Mouse (Mus musculus): ENCODE results near the gene Psmd9. TPM values are rescaled to one million over a fixed set of nuclear protein-coding genes. Genes with fewer than 3 reads are reported as not detected.

Gene Psmd9
- polyA plus RNA-seq, 1 experiment from 2014 or later: 71.5 TPM

- Histone ChIP-seq H3K4me1 (peaks cover 7% of the 10 kb centered on the region), H3K9ac (no peak overlapping the region), H3K27ac (no peak overlapping the region), H3K36me3 (replicated peaks) (no peaks in the 10 kb centered on the region), H3K27me3 (replicated peaks) (no peaks in the 10 kb centered on the region), H3K9me3 (no peaks in the 10 kb centered on the region), H3K4me3 (no peak overlapping the region), H3K4me2 (no peak overlapping the region)
- 81% methylated on average over 9 of the region's 9 CpGs for WGBS
- no peak for ATAC-seq (replicated peaks)
Observed at GRCm38 (mm10) chr5:123281336-123282136, 112.3 kb downstream of the Psmd9 start.

- Histone ChIP-seq H3K4me1 (no peaks in the 10 kb centered on the region), H3K27ac (no peak overlapping the region), H3K9me3 (no peaks in the 10 kb centered on the region), H3K4me2 (no peak overlapping the region), H3K27me3 (replicated peaks) (no peaks in the 10 kb centered on the region), H3K4me3 (no peak overlapping the region), H3K36me3 (replicated peaks) (no peaks in the 10 kb centered on the region), H3K9ac (no peak overlapping the region)
- 41% methylated on average over 8 of the region's 8 CpGs for WGBS
- 0 out of 2 replicates have a peak, but pooled peaks have one; percentile 52 for ATAC-seq (replicated peaks)
Observed at GRCm38 (mm10) chr5:123285174-123285573, 116.0 kb downstream of the Psmd9 start.

DNA sequence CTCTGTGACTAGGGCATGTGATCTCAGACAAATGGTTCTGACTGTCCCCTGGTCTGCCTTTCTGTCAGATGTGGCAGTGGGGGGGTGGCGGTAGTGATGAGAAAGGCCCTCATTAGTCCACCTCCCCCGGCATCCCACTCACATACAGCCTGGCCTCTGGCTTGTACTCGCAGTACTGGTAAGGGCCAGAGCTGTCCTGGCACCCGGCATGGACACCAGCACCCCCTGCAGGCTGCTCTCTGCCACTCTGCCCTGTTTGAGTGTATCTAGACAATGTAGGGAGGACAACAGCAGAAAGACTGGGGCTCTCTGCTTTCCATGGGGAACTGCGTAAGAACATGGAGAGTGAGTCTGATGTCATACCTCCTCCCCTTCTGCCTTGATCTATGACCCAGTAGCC, 118.9 kb downstream of the Psmd9 start:
- Histone ChIP-seq H3K4me2 (no peak overlapping the region), H3K27me3 (replicated peaks) (no peaks in the 10 kb centered on the region), H3K4me1 (no peaks in the 10 kb centered on the region), H3K9me3 (no peaks in the 10 kb centered on the region), H3K27ac (no peak overlapping the region), H3K9ac (no peak overlapping the region), H3K4me3 (no peak overlapping the region), H3K36me3 (replicated peaks) (no peaks in the 10 kb centered on the region)
- WGBS: 88% methylated on average over 5 of the region's 5 CpGs
- ATAC-seq (replicated peaks): no peak

DNA sequence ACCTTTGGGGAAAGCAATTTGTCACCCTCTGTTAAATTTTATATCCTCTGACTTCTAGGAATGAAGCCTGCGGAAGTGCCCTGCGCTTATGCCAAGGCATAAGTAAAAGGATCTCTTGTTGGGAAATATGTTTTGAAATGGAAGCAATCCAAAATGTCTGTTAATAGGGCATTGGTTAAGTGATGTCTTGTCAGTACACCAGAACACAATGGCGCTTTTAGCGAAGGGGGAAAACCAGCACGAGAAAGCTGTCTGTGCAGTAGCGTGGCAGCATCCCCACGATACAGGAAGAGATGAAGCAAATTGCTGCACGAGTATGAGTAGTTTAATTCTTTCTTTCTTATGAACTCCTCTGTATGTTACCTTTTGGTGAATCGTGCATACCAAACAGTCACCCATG, 125.4 kb downstream of the Psmd9 start:
- no peak for ATAC-seq (replicated peaks)
- WGBS: 72% methylated on average over 9 of the region's 9 CpGs
- Histone ChIP-seq H3K9me3 (no peaks in the 10 kb centered on the region), H3K4me3 (no peak overlapping the region), H3K9ac (no peak overlapping the region), H3K4me1 (no peaks in the 10 kb centered on the region), H3K27me3 (replicated peaks) (no peaks in the 10 kb centered on the region), H3K36me3 (replicated peaks) (no peaks in the 10 kb centered on the region), H3K27ac (no peak overlapping the region), H3K4me2 (no peak overlapping the region)

DNA sequence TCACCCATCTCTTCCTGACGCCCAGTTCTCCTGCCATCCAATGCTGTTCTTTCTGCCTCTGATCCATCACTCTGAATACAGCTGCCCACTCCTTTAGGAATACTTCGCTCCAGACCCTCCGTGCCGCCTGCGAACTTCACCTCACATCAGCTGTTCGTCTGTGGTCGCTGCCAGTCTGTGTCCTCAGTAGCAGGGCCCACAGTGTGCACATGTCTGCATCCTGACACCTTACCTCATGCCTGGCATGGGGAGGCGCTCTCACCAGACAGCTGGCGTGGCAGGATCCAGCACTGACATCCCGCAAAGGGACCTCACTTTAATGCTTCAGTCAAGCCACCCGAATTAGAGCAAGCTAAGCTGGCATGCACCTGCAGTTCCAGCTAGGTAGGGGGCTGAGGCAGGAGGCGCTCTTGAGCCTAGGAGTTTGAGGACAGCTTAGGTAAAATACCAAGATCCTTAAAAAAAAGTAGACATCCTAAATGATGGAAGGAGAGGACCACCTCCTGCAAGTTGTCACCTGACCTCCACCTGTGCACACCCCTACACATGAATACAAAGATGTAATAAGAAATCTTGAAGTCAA, 127.1 kb downstream of the Psmd9 start:
- no peaks in the 10 kb centered on the region for H3K4me1 ChIP-seq
- H3K27ac ChIP-seq: no peak overlapping the region
- no peak overlapping the region for H3K9ac ChIP-seq
- no peaks in the 10 kb centered on the region for H3K9me3 ChIP-seq
- no peaks in the 10 kb centered on the region for H3K36me3 ChIP-seq (replicated peaks)
- H3K4me2 ChIP-seq: no peak overlapping the region
- ATAC-seq (replicated peaks): no peak
- H3K4me3 ChIP-seq: no peak overlapping the region
- H3K27me3 ChIP-seq (replicated peaks): no peaks in the 10 kb centered on the region
- 71% methylated on average over 12 of the region's 12 CpGs for WGBS

DNA sequence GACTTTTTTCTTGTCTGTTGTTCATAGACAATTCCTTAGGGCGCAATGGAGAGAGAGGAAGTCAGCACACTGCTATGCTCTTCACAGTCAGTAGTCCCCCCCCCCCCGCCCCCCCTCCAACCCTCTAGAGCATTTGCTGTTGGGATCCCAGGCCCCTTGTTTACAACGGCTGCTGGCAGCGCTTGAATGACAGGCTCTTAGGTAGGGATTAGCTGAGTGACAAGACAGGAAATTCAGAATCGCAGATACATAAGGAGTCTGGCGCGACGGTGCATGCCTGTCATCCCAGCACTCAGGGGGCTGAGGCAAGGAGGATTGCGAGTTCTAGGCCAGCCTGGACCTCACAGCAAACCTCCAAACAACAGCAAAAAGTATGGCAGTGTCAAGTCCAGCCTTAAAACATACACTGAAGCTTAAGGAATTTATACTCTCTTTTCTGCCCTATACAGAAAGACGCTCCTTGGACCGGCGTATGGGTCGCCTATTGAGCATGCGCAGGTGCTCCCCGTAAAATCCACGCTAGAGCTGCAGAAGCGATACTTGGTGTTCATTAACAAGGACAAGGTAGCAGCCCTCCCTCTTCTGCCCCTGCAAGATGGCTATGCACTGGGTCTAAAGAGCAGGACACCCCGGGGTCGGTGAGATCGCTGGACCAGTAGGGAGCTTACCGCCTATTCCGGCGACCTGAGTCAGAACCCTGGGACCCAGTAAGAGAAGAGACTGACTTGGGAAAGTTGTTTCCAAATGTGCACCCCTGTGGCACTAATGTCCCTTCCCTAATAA, 128.0 kb downstream of the Psmd9 start:
- 59% methylated on average over 21 of the region's 23 CpGs for WGBS

DNA sequence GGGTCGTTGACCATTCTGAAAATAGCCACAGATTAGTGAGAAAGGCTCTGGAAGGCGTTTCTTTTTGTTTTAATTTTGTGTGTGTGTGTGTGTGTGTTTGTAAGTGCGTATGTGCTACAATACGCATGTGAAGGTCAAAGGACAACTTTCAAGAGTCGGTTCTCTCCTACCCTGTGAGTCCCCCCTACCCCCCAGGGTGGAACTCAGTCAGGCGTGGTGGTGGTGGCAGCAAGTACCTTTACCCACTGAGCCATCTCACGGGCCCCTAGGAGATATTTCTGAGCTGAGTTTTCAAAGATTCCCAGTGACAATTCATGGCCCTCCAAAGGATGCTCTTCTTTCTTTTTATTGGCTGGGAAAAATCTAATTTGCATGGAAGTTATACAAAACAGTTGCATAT, 128.6 kb downstream of the Psmd9 start:
- 83% methylated on average over 7 of the region's 7 CpGs for WGBS
- no peaks in the 10 kb centered on the region for H3K27me3 ChIP-seq (replicated peaks)
- H3K36me3 ChIP-seq (replicated peaks): no peaks in the 10 kb centered on the region
- H3K4me1 ChIP-seq: peaks cover 10% of the 10 kb centered on the region; the same call in 1 of the 2 replicates
- no peak overlapping the region for H3K4me2 ChIP-seq
- H3K9ac ChIP-seq: no peak overlapping the region
- no peak for ATAC-seq (replicated peaks)
- H3K9me3 ChIP-seq: no peaks in the 10 kb centered on the region
- H3K27ac ChIP-seq: no peak overlapping the region
- H3K4me3 ChIP-seq: no peak overlapping the region

More for the DNA sequence above, 128.0 kb downstream of the Psmd9 start:
- H3K27me3 ChIP-seq (replicated peaks): no peaks in the 10 kb centered on the region
- no peak for ATAC-seq (replicated peaks)
- no peak overlapping the region for H3K4me3 ChIP-seq
- H3K36me3 ChIP-seq (replicated peaks): no peaks in the 10 kb centered on the region
- peaks cover 5% of the 10 kb centered on the region; the same call in 1 of the 2 replicates for H3K4me1 ChIP-seq
- no peak overlapping the region for H3K9ac ChIP-seq
- H3K27ac ChIP-seq: no peak overlapping the region
- no peaks in the 10 kb centered on the region for H3K9me3 ChIP-seq
- H3K4me2 ChIP-seq: no peak overlapping the region

- Histone ChIP-seq H3K4me3 (no peak overlapping the region), H3K36me3 (replicated peaks) (no peaks in the 10 kb centered on the region), H3K4me2 (no peak overlapping the region), H3K4me1 (peaks cover 10% of the 10 kb centered on the region; the same call in 1 of the 2 replicates), H3K27ac (no peak overlapping the region), H3K9me3 (no peaks in the 10 kb centered on the region), H3K9ac (no peak overlapping the region), H3K27me3 (replicated peaks) (no peaks in the 10 kb centered on the region)
- WGBS: 92% methylated on average over 6 of the region's 6 CpGs
- ATAC-seq (replicated peaks): no peak
Observed at GRCm38 (mm10) chr5:123298526-123298925, 129.3 kb downstream of the Psmd9 start.

Other genes starting within 250 kb of the Psmd9 start
- 115 and 123 TPM in 2 replicates for gene Kdm2b, start 179.6 kb upstream of the Psmd9 start, polyA plus RNA-seq (2015; fragmentation: Nextera tagmentation; extraction: Ambion mirVana)
- 11.6 and 13.6 TPM in 2 replicates for gene Orai1, start 154.3 kb upstream of the Psmd9 start, polyA plus RNA-seq (2015; fragmentation: Nextera tagmentation; extraction: Ambion mirVana)
- 1.5 TPM in 1 of 2 replicates, not detected in the other for gene Morn3, start 122.4 kb upstream of the Psmd9 start, polyA plus RNA-seq (2015; fragmentation: Nextera tagmentation; extraction: Ambion mirVana)
- 17.1 and 23.3 TPM in 2 replicates for gene Tmem120b, start 101.0 kb upstream of the Psmd9 start, polyA plus RNA-seq (2015; fragmentation: Nextera tagmentation; extraction: Ambion mirVana)
- 12.2 and 13.4 TPM in 2 replicates for gene Rhof, start 36.7 kb upstream of the Psmd9 start, polyA plus RNA-seq (2015; fragmentation: Nextera tagmentation; extraction: Ambion mirVana)
- 12.2 TPM in 2 replicates for gene Setd1b, start 27.2 kb upstream of the Psmd9 start, polyA plus RNA-seq (2015; fragmentation: Nextera tagmentation; extraction: Ambion mirVana)
- not detected in 2 replicates for gene Hpd, start 13.3 kb downstream of the Psmd9 start, polyA plus RNA-seq (2015; fragmentation: Nextera tagmentation; extraction: Ambion mirVana)
- gene Wdr66, start 82.7 kb downstream of the Psmd9 start, polyA plus RNA-seq (2015; fragmentation: Nextera tagmentation; extraction: Ambion mirVana): 1.3 and 1.5 TPM in 2 replicates
- 35.9 and 39.6 TPM in 2 replicates for gene Bcl7a, start 174.4 kb downstream of the Psmd9 start, polyA plus RNA-seq (2015; fragmentation: Nextera tagmentation; extraction: Ambion mirVana)
- 18.6 and 21.1 TPM in 2 replicates for gene Mlxip, start 225.4 kb downstream of the Psmd9 start, polyA plus RNA-seq (2015; fragmentation: Nextera tagmentation; extraction: Ambion mirVana)